Mouse (Mus musculus) kidney, adult 9 months (tissue): ENCODE data around the gene Nox3.

Experiments
- DNase-seq: peaks from one replicate; pipeline ENCODE4 v3.0.0; 2022

Nox3 gene

GRCm38 (mm10) chr17:3602954-3603672 is 92.9 kb downstream of the Nox3 start:
- no peak for DNase-seq

- DNase-seq = no peak
These were observed 97.7 kb downstream of the Nox3 start for GRCm38 (mm10) chr17:3598393-3598792.

DNA sequence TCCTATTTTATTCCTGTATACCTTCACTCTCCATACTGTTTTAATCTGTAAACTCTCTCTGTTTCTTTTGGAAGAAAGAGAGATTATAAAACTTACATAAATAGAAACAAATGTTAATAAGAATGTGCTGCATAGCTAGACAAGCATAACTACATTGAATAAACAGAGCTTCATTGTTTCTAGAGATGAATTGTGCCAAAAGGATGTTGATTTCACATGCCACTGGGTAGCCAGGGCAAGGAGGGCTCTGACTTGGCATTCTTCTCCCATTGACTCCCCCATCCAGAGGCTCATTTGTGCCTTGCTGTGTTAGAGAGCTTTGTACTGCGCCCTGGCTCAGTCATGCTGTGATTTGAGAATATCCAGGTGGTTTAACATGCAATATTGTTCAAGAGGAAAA is 98.2 kb downstream of the Nox3 start:
- DNase-seq = peak; percentile 4

DNA sequence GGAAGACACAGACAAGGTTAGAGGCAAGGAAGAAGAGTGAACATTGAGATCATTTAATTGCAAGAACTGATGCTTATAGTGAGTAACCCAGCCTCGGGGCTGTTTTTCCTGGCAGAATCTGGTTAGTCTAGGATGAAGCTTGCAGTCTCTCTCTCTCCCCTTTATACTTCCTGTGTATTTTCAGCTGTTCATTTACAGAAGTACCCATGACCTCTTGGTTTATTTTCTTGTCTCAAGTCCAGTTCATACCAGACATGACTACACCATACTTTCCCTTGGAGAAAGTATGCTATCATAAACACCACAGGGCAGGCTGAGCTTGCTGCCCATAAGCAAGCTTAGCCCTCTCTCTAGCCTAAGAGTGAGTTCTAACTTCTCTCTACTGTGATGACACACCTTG is 98.9 kb downstream of the Nox3 start:
- peak; percentile 12 for DNase-seq
